Mouse (Mus musculus) olfactory bulb, adult 2 months (tissue): ENCODE data around the gene Ttc24.

Experiments used
- CTCF ChIP-seq: fragments of 200-500 bp; IDR thresholded peaks from 2 replicates; pipeline ENCODE4 v1.5.1; 2012; ENCODE audit warnings: low read depth, mild to moderate bottlenecking, low read length, moderate library complexity; ENCODE audit not compliant: insufficient read depth
- POLR2A ChIP-seq: fragments of 200-500 bp; IDR thresholded peaks from 2 replicates; pipeline ENCODE4 v1.6.1; 2012; ENCODE audit warnings: mild to moderate bottlenecking, low read depth, low read length, moderate library complexity; ENCODE audit not compliant: insufficient read depth

- TF ChIP-seq CTCF (no peak), POLR2A (no peak)
Measured at GRCm38 (mm10) chr3:88026823-88027222, 51.3 kb downstream of the Ttc24 start.
